Mouse (Mus musculus) erythroblast, adult 5-6 weeks (primary cell): ENCODE data around the gene Fgf5. TPM values are rescaled to one million over a fixed set of nuclear protein-coding genes. Genes with fewer than 3 reads are reported as not detected.

ENCODE experiments used
- ATAC-seq: replicated peaks from 2 replicates; pipeline ENCODE4 v1.8.0; 2016; ENCODE audit warnings: moderate number of reproducible peaks, mild to moderate bottlenecking, moderate TSS enrichment, inconsistent platforms; ENCODE audit not compliant: poor library complexity, low FRiP score, severe bottlenecking
- total RNA-seq, 2 experiments: library from RNA; stranded (forward) in 1 of 2; stranded (reverse) in 1 of 2; fragments of 150-400 nt in 1 of 2; fragments of 200-764, 138-1000 nt in 1 of 2; gene quantifications; 2 replicates each; pipeline versions ENCODE4 v1.2.3 to v1.2.4; 2015 to 2017; ENCODE audit warnings: low replicate concordance in 2 of 2

Gene Fgf5
- total RNA-seq (2015; ENCODE audit: low replicate concordance) (not detected in 2 replicates), total RNA-seq (2017; ENCODE audit: low replicate concordance) (not detected in 2 replicates)

DNA sequence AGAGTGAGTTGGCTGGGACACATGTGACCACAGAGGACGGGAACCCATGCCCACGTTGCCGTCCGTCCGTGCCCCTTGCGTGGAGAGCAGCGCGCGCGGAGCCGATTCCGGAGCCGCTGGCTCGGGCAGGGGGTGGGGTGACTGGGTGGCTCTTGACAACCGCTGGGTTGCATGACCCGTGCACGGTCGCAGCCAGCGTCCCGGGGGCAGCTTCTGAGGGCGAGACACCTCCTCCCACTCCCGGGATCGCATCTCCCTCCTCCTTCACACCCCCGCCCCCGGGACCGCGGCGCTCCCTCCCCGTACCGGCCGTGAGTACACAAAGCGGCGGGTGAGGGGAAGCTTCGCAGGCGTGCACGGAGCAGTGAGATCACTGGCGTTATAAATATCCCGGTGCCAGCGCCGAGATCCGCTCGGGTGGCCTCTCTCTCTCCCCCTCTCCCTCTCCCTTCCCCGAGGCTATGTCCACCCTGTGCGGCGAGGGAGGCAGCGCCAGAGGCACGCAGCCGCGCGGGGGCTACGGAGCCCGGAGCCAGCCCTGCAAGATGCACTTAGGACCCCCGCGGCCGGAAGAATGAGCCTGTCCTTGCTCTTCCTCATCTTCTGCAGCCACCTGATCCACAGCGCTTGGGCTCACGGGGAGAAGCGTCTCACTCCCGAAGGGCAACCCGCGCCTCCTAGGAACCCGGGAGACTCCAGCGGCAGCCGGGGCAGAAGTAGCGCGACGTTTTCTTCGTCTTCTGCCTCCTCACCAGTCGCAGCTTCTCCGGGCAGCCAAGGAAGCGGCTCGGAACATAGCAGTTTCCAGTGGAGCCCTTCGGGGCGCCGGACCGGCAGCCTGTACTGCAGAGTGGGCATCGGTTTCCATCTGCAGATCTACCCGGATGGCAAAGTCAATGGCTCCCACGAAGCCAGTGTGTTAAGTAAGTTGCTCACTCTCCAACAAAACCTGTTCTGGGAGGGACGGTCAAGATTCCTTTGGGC lies at the start of gene Fgf5:
Gene Fgf5 (plus strand): TSS at position 347 of the 984 bp plus-strand sequence.
- no peak for ATAC-seq

DNA sequence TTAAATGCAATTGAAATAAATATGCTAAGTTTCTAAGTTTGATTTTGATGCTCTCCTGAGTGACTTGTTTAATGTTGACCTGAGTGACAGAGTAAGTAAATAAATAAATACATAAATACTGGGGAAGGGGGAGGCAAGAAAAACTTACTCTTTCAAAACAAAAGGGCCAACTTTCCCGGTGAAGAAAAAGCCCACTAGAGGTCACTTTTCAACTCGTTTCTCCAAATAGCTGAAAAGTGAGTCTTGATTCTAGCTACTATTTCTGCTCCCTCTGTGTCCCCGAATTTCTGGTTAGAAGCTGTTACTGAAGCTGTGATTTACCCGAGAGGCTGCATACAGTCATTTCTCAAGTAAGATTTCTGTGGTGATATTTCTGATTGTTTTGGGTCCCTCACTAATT lies 41.5 kb upstream of the Fgf5 start:
- no peak for ATAC-seq

DNA sequence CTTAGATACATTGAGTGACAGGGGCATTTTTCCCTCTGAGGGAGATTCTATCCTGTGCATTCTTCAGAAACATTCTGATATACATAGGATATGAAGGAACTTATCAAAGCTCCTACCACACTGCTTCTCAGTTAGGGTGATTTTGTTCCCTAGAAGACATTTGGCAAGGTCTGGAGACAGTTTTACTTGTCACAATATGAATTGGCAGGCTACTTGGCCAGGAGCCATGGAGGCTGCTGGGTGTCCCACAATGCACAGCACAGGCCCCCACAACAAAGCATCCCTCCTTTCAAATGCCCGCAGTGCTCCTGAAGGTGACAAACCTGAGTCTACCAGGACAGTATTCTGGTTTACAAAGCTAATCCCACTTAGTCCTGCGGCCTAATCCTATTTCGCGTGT lies 32.0 kb upstream of the Fgf5 start:
- ATAC-seq, result no peak

- no peak for ATAC-seq
These were observed 27.3 kb upstream of the Fgf5 start for GRCm38 (mm10) chr5:98226710-98227109.

- ATAC-seq, result no peak
These were observed 24.5 kb upstream of the Fgf5 start for GRCm38 (mm10) chr5:98229456-98229855.

DNA sequence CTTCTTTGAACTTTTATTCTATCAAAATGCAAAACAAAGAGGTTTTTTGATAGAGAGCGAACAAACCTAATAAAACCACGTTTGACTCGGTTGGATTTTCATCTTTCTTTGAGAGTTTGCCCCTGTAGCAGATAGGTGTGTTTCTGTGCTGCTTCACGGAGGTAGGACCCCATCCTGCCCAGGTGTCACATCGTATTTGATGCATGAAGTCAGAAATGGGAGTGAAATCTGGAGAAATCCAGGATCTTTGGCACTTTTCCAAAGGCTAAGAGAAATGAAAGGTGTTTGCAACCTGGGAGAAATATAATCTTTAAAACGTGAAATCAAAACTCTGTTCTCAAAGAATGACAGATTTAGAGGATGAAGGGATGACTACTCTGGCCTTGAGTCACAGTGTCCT lies 15.5 kb upstream of the Fgf5 start:
- no peak for ATAC-seq

DNA sequence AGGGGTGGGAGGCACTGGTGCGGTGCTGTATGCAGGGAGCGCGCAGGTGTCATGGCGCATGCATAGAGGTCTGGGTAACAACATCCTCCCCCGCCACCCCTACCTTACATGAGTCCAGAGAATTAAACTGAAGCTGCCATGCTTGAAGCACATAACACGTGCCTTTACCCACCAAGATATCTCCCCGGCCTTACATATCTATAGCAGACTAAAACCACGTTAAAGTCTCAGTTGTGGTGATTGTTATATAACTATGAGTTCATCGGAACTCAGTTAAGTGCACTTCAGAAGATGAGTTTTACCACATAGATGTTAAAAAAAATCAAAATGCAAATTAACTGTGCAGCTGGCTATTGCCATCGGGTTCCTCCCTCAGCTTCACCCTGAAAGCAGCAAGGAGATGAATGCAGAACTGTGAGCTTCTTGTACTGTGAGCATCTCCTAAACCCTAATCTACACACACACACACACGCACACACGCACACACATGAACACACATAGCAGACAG lies 12.6 kb upstream of the Fgf5 start:
- ATAC-seq, result no peak

- no peak for ATAC-seq
These were observed 8.7 kb upstream of the Fgf5 start for GRCm38 (mm10) chr5:98245303-98245702.

DNA sequence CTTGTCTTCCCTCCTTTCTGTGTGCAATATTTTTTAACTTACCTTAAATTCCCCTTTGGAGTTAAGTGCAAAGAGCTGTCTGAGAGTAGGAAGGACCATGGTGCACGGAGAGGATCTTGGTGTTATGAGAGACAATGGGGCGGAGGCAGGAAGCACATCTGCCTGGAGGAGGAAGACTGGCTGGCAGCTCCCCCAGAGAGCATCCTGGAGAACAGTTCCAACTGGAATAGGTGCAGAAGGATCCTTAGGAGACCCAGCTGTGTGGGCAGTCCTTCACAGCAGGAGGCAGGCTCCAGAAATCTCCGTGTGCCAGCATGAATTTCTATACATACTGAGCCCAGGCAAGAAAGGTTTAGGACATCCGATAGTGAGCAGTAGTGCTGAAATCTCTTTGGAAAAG lies 8.0 kb upstream of the Fgf5 start:
- ATAC-seq, result no peak

DNA sequence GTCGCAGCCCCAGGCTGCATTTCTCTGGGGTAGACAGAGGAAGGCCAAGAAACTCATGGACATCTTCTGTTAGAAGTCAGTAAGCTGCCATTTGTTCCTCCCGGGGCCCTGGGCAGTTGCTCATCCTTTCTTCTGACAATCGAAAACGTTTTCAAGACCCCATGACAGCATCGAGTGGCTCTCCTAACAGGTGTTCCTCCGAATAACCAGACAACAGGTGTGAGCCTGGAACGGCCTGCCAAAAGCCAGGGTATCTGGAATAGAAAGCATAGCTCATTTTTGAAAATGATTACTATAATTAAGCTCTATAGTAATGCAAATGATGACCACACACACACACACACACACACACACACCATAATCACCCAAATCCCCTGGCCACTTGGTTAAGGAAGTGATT lies 7.2 kb upstream of the Fgf5 start:
- ATAC-seq, result no peak

- no peak for ATAC-seq
These were observed 6.5 kb upstream of the Fgf5 start for GRCm38 (mm10) chr5:98247516-98247915.

GRCm38 (mm10) chr5:98253147-98253546 lies 837 bp upstream of the Fgf5 start:
- no peak for ATAC-seq

DNA sequence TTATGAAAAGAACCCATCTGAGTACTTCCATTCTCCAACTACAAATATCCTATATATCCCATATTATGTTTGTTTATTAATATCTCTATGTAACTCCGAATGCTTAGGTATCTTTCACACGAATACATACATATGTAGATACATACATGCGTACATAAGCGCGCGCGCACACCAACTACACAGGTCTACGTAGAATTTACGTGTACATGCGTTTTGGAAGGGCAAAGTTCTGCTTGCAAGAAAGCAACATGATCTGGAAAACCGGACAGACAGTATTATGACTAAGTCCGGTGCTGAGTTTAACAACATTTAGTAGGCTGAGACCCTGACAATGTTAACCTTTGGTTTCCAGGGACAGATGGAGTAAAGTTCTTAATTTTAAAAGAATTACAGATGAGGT lies 1.2 kb downstream of the Fgf5 start:
- no peak for ATAC-seq

DNA sequence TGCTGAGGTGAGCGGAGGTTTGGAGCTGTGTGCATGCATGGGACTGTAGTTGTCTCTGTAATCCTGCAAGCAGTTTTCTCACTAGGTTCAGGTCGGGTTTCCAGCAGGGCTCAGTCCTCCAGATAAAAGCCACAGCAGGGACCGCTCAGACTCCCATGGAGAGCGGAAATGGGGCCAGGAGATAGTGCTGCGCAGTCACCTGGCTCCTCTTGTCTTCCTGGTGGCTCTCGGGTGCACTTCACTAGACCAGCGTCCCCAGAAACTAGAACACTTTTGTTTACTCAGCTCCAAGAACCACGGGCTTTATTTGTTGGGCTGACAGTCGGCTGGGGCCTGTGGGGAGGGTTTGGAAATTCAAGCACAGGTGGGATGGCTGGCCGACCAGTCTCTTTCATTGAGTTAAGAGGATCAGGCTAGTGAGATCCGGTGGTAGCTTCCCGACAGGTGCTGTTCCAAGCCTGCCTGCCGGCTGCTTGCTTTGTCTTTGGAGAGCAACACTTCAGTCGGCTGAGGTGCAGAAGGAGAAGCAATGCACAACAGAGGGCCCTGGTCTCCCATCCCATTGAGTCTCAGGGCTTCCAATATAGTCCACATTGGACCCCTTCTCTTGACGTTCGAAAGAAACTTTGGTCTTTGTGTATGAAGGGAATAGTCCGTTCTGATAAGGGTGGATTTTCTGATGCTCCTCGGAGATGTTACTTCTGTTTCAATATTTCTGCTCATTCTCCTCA lies 1.9 kb downstream of the Fgf5 start:
- ATAC-seq, result no peak

- ATAC-seq, result no peak
These were observed 21.4 kb downstream of the Fgf5 start for GRCm38 (mm10) chr5:98275318-98275818.

- ATAC-seq, result no peak
These were observed 28.0 kb downstream of the Fgf5 start for GRCm38 (mm10) chr5:98281993-98282392.

DNA sequence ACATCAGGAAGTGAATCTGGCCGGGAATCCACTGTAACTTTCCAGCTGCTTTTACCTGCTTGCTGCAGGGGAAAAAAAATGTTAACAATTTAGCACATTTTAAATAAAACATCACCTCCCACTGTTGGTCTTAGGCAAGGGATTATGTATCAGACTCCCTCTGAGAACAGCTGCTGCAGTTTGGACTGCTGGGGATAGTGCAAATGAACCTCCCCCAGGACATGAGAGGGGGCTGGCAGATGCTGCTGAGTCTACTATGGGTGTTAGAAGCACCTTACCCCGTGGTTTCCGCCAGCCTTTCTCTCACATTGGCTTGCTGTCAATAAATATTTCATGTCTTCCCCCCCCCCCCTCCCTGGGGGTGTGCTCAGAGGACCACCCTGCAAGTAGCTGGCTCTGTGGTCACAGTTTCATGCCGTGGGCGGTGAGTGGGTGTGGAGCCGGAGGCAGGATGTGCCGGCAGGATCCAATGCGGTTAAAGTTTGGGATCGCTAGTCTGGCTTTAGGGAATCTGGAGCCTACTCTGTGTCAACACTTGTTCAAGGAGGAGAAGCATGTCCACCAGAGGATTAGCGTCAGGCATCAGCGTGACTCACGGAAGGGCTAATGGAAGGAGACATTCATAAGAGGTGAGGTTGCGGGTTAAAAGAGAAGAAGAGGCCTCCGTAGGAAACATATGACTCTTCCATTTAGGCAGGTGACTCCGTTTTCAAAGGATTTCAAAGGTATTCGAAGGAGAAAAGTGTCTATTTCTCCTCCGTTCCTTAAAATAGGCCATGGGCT lies 29.9 kb downstream of the Fgf5 start:
- no peak for ATAC-seq

DNA sequence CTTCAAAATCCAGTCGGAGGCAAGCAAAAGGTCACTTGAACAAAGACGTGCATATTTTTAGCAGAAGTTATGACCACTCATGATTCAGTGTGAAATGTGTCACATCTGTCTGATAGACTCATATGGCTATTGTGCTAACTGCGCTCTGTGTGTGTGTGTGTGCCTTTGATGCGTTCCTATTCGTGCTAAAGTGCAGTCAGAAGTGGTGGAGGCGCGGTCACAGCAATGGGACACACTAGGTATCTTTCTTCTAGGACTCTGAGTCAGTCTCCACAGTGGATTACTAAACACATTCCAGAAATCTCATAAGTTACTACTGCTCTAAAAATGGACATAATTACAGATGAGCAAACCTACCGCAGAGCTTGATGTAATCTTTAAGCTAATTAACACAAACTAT lies 36.7 kb downstream of the Fgf5 start:
- no peak for ATAC-seq

DNA sequence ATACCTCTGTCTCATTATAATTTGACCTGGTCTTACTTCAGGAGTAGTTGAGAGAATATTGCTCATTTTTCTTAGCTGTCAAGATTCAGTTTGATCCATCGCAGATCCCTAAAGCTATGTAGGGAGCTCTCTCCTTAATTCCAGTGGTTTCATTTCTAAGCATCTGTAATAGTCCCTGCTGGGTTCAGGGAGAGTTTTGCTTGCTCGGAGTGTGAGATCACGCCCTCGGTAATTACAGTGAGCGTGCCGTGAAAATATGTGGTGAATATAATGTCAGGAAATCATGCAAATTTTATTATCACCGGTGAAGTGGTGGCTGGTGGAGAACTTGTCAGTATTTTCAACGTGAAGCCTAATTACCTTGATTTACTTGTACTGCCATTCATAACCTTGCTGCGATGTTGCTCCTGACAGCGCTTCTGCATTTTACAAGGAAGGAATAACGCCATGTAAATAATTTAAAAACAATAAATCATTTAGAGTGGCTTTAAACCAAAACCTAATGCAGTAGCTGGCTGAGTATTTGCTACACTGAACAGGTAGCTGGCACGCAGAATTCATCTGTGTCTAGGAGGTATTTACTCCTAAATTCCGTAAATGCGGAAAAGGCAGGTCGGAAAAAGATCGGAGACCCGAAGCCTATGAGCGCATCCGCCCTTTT lies 38.5 kb downstream of the Fgf5 start:
- no peak for ATAC-seq
